Mouse (Mus musculus) adrenal gland, adult (tissue): ENCODE results near the gene Klk1b9.
"Not testable (repeated sequence)": the region's sequence is repeated elsewhere in the genome, so short reads cannot be mapped to it uniquely, and the experiment has no call there.

Experiments
- DNase-seq, 2 experiments: peaks; one replicate each; pipeline ENCODE4 v3.0.0; 2022 to 2023; ENCODE audit warnings: low spot score in 1 of 2; ENCODE audit not compliant: inconsistent age in 2 of 2

Gene Klk1b9

GRCm38 (mm10) chr7:43975761-43976160 is at the start of gene Klk1b9:
Klk1b9 (plus strand) TSS chr7:43976061.
- DNase-seq = not testable (repeated sequence)

DNA sequence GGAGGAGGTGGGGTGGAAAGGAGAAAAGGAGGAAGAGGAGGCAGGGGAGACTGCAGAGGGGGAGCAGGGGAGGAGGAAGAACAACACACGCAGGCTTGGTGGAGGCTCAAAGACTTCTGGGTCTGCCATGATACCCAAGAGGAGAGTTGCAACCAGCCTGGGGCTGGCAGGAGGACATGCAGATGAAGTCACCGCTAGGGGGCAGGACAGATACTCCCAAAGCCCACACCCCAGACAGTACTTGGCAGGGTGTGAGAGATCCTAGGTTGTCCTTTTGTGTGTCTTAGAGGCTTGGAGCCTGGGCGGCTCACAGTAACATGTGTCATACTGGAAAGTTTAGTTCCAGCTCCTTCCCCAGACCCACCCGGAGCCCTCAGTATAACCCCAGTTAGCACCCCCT is 47.3 kb upstream of the Klk1b9 start:
- peak in 1 of 2 experiments; percentile 57 for DNase-seq

- DNase-seq = no peak
These were observed 43.5 kb upstream of the Klk1b9 start for GRCm38 (mm10) chr7:43932337-43932736.

DNA sequence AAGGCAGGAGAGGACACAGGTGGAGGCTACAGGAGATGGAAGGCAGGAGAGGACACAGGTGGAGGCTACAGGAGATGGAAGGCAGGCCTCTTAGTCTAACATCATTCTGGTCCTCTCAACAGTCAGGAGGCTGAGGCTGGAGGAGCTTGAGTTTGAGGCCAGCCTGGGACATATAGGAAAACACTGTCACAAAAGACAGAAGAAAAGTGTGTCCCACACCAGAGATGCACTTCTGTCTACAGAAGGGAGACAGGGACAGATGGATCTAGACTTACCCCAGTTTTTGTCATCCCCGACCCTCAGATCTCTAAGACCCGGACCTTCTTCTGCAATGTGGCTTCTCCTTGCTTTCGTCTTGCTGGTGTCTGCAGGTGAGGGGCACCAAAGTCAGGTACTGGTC is 42.4 kb upstream of the Klk1b9 start, which contains the start of gene Klk15:
Gene Klk15, plus strand, starts transcription at position 301 of the 400 bp plus-strand sequence.
- DNase-seq = no peak

GRCm38 (mm10) chr7:43934747-43935146 is 41.1 kb upstream of the Klk1b9 start:
- no peak for DNase-seq

GRCm38 (mm10) chr7:43936551-43936950 is 39.3 kb upstream of the Klk1b9 start:
- DNase-seq = no peak

DNA sequence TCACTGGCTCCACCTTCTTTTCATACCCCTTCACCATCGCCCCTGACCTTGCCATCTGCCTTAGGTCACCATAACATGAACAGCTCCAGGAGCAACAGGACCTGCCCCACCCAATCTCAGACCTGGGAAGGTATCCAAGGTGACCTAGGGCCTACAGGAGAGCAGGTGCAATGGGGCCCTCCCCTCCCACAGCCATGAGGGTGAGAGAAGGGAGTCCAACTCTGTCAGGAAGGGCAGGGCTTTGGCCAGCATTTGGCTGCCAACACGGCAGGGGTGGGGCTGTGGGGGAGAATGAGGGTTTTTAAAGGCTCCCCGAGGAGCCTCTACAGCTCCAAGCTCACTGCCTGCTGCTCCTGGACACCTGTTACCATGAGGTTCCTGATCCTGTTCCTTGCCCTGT is 33.6 kb upstream of the Klk1b9 start:
- DNase-seq = not testable (repeated sequence)

GRCm38 (mm10) chr7:43944727-43945264 is 31.1 kb upstream of the Klk1b9 start:
- DNase-seq = no peak

- DNase-seq = no peak
These were observed 25.5 kb upstream of the Klk1b9 start, which contains the start of gene Klk1b8 for GRCm38 (mm10) chr7:43950364-43950763. Klk1b8 (plus strand) TSS chr7:43950664.

GRCm38 (mm10) chr7:43952703-43953102 is 23.2 kb upstream of the Klk1b9 start:
- DNase-seq = no peak

GRCm38 (mm10) chr7:43966451-43966850 is 9.4 kb upstream of the Klk1b9 start, which contains the start of gene Klk1b1:
Klk1b1 (plus strand) TSS chr7:43966751.
- DNase-seq = no peak

DNA sequence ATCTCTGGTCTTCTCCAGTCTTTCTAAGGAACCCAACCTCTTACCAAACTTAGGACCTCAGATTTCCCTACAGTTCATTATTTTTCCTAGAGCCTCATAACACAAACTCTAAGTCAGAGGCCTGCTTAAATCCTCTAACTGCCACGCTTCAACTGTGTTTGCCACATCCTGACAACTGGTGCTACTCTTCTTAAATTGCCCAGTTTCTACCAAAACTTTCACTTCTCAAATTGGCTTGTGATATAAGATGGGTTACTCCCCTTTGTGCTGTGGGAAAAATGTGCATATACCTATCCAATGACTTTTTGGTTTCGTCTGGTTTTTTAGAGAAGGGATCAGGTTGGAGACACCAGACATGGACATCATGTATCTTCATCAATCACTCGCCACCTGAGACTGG is 8.8 kb upstream of the Klk1b9 start:
- no peak for DNase-seq

DNA sequence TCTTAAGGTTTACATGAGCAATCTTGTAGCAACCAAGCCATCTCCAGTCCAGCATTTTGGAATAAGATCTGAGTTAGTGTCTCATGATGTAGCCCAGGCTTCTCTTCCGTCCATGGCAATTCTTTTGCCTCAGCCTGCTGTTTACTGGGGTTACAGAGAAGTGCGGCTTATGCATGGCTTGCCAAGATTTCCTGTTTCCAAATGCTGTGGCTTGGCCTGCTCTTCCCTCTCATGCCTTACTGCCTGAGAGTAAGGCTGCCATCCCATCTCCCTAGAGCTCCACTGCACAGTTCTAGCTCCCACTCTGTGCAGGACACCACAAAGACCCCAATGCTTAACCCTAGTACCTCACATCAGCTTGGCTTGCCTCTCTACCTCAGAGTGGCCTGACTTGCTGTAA is 8.2 kb upstream of the Klk1b9 start:
- no peak for DNase-seq

DNA sequence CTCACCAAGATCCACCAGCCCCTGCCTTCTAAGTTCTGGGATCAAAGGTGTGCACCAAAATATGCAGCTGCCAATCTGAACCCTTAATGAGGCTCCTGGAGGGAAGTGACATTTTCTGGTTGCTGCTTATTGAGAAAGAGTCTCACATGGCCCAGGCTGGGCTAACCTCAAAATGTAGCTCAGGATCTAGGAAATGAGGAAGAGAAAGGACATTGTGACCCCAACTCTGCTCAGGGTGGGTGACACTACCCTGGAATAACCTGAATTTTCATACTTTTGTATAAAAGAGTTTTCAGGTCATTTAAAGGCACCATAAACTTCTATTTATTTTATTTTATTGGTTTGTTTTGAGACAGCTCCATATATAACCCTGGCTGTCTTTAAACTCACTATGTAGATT is 9.8 kb downstream of the Klk1b9 start:
- DNase-seq = no peak

GRCm38 (mm10) chr7:43994821-43995220 is 19.0 kb downstream of the Klk1b9 start:
- not testable (repeated sequence) for DNase-seq

GRCm38 (mm10) chr7:43995577-43995976 is 19.7 kb downstream of the Klk1b9 start, which contains the start of gene Klk1b11:
Klk1b11 (plus strand) TSS chr7:43995877.
- not testable (repeated sequence) for DNase-seq

GRCm38 (mm10) chr7:44004847-44005246 is 29.0 kb downstream of the Klk1b9 start:
- DNase-seq = no peak

GRCm38 (mm10) chr7:44011868-44012267 is 36.0 kb downstream of the Klk1b9 start, which contains the start of gene Klk1b26:
Klk1b26 (plus strand) TSS chr7:44012168.
- not testable (repeated sequence) for DNase-seq

GRCm38 (mm10) chr7:44014666-44015065 is 38.8 kb downstream of the Klk1b9 start:
- not testable (repeated sequence) for DNase-seq

DNA sequence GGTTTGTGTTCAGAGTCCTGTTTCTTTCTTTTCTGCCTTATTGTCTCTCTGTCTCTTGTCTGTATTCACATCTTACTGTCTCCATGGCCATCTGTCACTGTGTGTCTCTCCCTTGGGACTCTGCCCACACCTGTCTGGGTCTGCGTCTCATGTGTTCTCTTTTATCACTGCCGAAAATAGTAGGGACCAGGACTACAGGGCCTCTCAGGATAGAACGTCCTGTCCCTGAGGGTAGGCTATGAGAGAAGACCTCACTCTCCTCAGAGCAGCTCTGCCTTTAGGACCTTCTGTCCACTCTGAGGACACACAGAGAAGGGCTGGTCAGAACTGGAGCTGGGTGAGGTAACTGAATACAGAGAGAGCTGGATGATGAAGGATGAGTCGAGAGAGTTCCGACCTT is 39.2 kb downstream of the Klk1b9 start:
- DNase-seq = no peak
